Mouse (Mus musculus): Measurements from ENCODE around the gene Armc10. TPM values are rescaled to one million over a fixed set of nuclear protein-coding genes. Genes with fewer than 3 reads are reported as not detected.
"Not testable (repeated sequence)": the region's sequence is repeated elsewhere in the genome, so short reads cannot be mapped to it uniquely, and the experiment has no call there.

Armc10 gene
- 40.5 and 45.3 TPM in 2 replicates for polyA plus RNA-seq (2015; fragmentation: Nextera tagmentation; extraction: Ambion mirVana)

GRCm38 (mm10) chr5:21645439-21646132 lies at the start of gene Armc10, which contains the start of gene Fbxl13:
TSS of gene Armc10 (plus strand) at chr5:21645813.
TSS of gene Fbxl13 (minus strand) at chr5:21645634.
- peak within 1 kb of the TSS; percentile 91 for H3K9ac ChIP-seq (ENCODE audit: low read depth, low read length)
- peak within 1 kb of the TSS; percentile 79 for H3K4me2 ChIP-seq (ENCODE audit: low read length)
- peaks cover 14% of the 10 kb centered on the region for H3K4me1 ChIP-seq (ENCODE audit: control insufficient read depth, insufficient read depth, low read depth, low read length)
- H3K27me3 ChIP-seq (replicated peaks; ENCODE audit: control insufficient read depth, insufficient read depth, low read length): no peaks in the 10 kb centered on the region
- WGBS: 1% methylated on average over 33 of the region's 40 CpGs
- H3K27ac ChIP-seq (ENCODE audit: low read depth, low read length): peak within 1 kb of the TSS; percentile 86
- peaks cover 2% of the 10 kb centered on the region; the same call in 1 of the 2 replicates for H3K36me3 ChIP-seq (ENCODE audit: control insufficient read depth, insufficient read depth, low read length)
- no peaks in the 10 kb centered on the region for H3K9me3 ChIP-seq (ENCODE audit: control insufficient read depth, low read length)
- H3K4me3 ChIP-seq (ENCODE audit: low read length): peak within 1 kb of the TSS; percentile 91
- peak; percentile 98 for ATAC-seq

- WGBS: 78% methylated on average over 2 of the region's 2 CpGs
- H3K4me2 ChIP-seq (ENCODE audit: low read length); H3K27ac ChIP-seq (ENCODE audit: low read depth, low read length); H3K9me3 ChIP-seq (ENCODE audit: control insufficient read depth, low read length); H3K9ac ChIP-seq (ENCODE audit: low read depth, low read length); H3K36me3 ChIP-seq (ENCODE audit: control insufficient read depth, insufficient read depth, low read length); H3K4me3 ChIP-seq (ENCODE audit: low read length); H3K27me3 ChIP-seq (replicated peaks; ENCODE audit: control insufficient read depth, insufficient read depth, low read length); H3K4me1 ChIP-seq (ENCODE audit: control insufficient read depth, insufficient read depth, low read depth, low read length); ATAC-seq: not testable (repeated sequence)
These were observed 46.1 kb upstream of the Armc10 start for GRCm38 (mm10) chr5:21599536-21599935.

DNA sequence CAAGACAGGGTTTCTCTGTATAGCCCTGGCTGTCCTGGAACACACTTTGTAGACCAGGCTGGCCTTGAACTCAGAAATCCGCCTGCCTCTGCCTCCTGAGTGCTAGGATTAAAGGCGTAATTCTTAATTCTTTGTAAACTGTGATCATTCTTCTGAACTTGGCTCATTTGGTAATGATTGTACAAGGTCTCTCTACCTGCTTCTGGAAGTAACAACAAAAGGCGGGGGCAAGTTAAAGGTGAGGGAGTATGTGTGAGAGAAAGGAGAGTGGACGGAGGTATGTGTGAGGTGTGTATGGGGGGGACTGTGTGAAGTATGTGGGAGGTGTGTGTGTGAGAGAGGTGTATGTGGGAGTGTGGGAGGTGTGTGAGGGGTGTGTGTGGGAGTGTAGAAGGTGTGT lies 45.7 kb upstream of the Armc10 start:
- H3K36me3 ChIP-seq (ENCODE audit: control insufficient read depth, insufficient read depth, low read length): no peaks in the 10 kb centered on the region
- no peak for ATAC-seq
- no peak overlapping the region for H3K4me3 ChIP-seq (ENCODE audit: low read length)
- H3K9me3 ChIP-seq (ENCODE audit: control insufficient read depth, low read length): no peaks in the 10 kb centered on the region
- no peak overlapping the region for H3K27ac ChIP-seq (ENCODE audit: low read depth, low read length)
- no peaks in the 10 kb centered on the region for H3K4me1 ChIP-seq (ENCODE audit: control insufficient read depth, insufficient read depth, low read depth, low read length)
- 96% methylated on average over 4 of the region's 4 CpGs for WGBS
- no peak overlapping the region for H3K4me2 ChIP-seq (ENCODE audit: low read length)
- no peak overlapping the region for H3K9ac ChIP-seq (ENCODE audit: low read depth, low read length)
- no peaks in the 10 kb centered on the region for H3K27me3 ChIP-seq (replicated peaks; ENCODE audit: control insufficient read depth, insufficient read depth, low read length)

DNA sequence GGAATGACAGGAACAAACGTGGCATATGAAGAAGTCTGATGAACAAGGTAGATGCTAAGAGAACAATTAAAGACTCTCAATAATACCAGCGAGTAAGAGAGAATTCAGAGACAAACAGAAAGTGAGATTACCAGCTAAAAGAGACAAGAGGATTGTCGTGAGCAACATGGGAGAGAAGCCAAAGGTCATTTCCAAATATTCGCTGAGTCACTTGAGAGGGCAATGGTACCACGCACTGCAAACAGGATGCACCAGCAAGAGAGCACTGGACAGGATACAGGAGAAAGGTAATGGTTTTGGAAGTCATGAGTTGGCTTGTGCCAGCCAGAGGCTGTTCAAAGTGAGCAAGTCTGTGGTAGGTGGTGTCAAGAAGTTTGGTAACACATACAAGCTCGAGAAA lies 39.7 kb upstream of the Armc10 start:
- no peak overlapping the region for H3K4me2 ChIP-seq (ENCODE audit: low read length)
- 81% methylated on average over 6 of the region's 6 CpGs for WGBS
- H3K4me3 ChIP-seq (ENCODE audit: low read length): no peak overlapping the region

GRCm38 (mm10) chr5:21608311-21609304 lies 37.0 kb upstream of the Armc10 start:
- H3K9ac ChIP-seq (ENCODE audit: low read depth, low read length): no peak overlapping the region
- no peaks in the 10 kb centered on the region for H3K27me3 ChIP-seq (replicated peaks; ENCODE audit: control insufficient read depth, insufficient read depth, low read length)
- H3K4me3 ChIP-seq (ENCODE audit: low read length): no peak overlapping the region
- no peak overlapping the region for H3K27ac ChIP-seq (ENCODE audit: low read depth, low read length)
- no peak for ATAC-seq
- no peaks in the 10 kb centered on the region for H3K9me3 ChIP-seq (ENCODE audit: control insufficient read depth, low read length)
- H3K36me3 ChIP-seq (ENCODE audit: control insufficient read depth, insufficient read depth, low read length): no peaks in the 10 kb centered on the region
- H3K4me2 ChIP-seq (ENCODE audit: low read length): no peak overlapping the region
- no peaks in the 10 kb centered on the region for H3K4me1 ChIP-seq (ENCODE audit: control insufficient read depth, insufficient read depth, low read depth, low read length)
- WGBS: 66% methylated on average over 12 of the region's 12 CpGs

More for the DNA sequence above, 39.7 kb upstream of the Armc10 start:
- ATAC-seq: no peak
- Histone ChIP-seq H3K9ac (ENCODE audit: low read depth, low read length) (no peak overlapping the region), H3K36me3 (ENCODE audit: control insufficient read depth, insufficient read depth, low read length) (no peaks in the 10 kb centered on the region), H3K4me1 (ENCODE audit: control insufficient read depth, insufficient read depth, low read depth, low read length) (no peaks in the 10 kb centered on the region), H3K27me3 (replicated peaks; ENCODE audit: control insufficient read depth, insufficient read depth, low read length) (no peaks in the 10 kb centered on the region), H3K9me3 (ENCODE audit: control insufficient read depth, low read length) (no peaks in the 10 kb centered on the region), H3K27ac (ENCODE audit: low read depth, low read length) (no peak overlapping the region)

DNA sequence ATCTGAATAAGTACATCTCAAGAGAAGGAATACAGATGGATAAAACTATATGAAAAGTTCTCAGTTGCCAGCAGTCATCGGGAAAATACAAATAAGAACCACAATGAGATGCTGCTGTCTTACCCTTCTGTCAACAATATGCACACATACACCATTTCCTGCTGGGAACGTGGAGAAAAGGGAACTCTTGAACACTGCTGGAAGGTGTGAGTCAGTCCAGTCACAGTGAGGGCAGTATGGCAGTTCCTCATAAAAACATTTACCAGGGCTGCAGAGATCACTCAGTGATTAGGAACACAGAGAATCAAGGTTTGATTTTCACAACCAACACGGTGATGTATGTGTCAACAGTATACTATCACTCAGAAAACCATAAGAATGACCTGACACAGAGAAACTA lies 34.6 kb upstream of the Armc10 start:
- Histone ChIP-seq H3K27ac (ENCODE audit: low read depth, low read length) (no peak overlapping the region), H3K9ac (ENCODE audit: low read depth, low read length) (no peak overlapping the region), H3K27me3 (replicated peaks; ENCODE audit: control insufficient read depth, insufficient read depth, low read length) (no peaks in the 10 kb centered on the region), H3K4me2 (ENCODE audit: low read length) (no peak overlapping the region), H3K9me3 (ENCODE audit: control insufficient read depth, low read length) (no peaks in the 10 kb centered on the region), H3K4me3 (ENCODE audit: low read length) (no peak overlapping the region), H3K4me1 (ENCODE audit: control insufficient read depth, insufficient read depth, low read depth, low read length) (no peaks in the 10 kb centered on the region), H3K36me3 (ENCODE audit: control insufficient read depth, insufficient read depth, low read length) (no peaks in the 10 kb centered on the region)
- WGBS: 80% methylated on average over 3 of the region's 3 CpGs
- no peak for ATAC-seq

GRCm38 (mm10) chr5:21614299-21614698 lies 31.3 kb upstream of the Armc10 start:
- H3K9me3 ChIP-seq (ENCODE audit: control insufficient read depth, low read length); H3K27me3 ChIP-seq (replicated peaks; ENCODE audit: control insufficient read depth, insufficient read depth, low read length); ATAC-seq; H3K27ac ChIP-seq (ENCODE audit: low read depth, low read length); H3K4me1 ChIP-seq (ENCODE audit: control insufficient read depth, insufficient read depth, low read depth, low read length); H3K9ac ChIP-seq (ENCODE audit: low read depth, low read length); H3K4me2 ChIP-seq (ENCODE audit: low read length); H3K36me3 ChIP-seq (ENCODE audit: control insufficient read depth, insufficient read depth, low read length); H3K4me3 ChIP-seq (ENCODE audit: low read length): not testable (repeated sequence)
- 96% methylated on average over 11 of the region's 11 CpGs for WGBS

GRCm38 (mm10) chr5:21616450-21617009 lies 29.1 kb upstream of the Armc10 start:
- no peak overlapping the region for H3K4me3 ChIP-seq (ENCODE audit: low read length)
- WGBS: 82% methylated on average over 3 of the region's 3 CpGs
- no peak overlapping the region for H3K9ac ChIP-seq (ENCODE audit: low read depth, low read length)
- H3K27ac ChIP-seq (ENCODE audit: low read depth, low read length): no peak overlapping the region
- no peaks in the 10 kb centered on the region for H3K36me3 ChIP-seq (ENCODE audit: control insufficient read depth, insufficient read depth, low read length)
- ATAC-seq: no peak
- H3K4me2 ChIP-seq (ENCODE audit: low read length): no peak overlapping the region
- no peaks in the 10 kb centered on the region for H3K9me3 ChIP-seq (ENCODE audit: control insufficient read depth, low read length)
- no peaks in the 10 kb centered on the region for H3K27me3 ChIP-seq (replicated peaks; ENCODE audit: control insufficient read depth, insufficient read depth, low read length)
- H3K4me1 ChIP-seq (ENCODE audit: control insufficient read depth, insufficient read depth, low read depth, low read length): no peaks in the 10 kb centered on the region

GRCm38 (mm10) chr5:21625916-21626315 lies 19.7 kb upstream of the Armc10 start:
- Histone ChIP-seq H3K27ac (ENCODE audit: low read depth, low read length) (no peak overlapping the region), H3K4me1 (ENCODE audit: control insufficient read depth, insufficient read depth, low read depth, low read length) (no peaks in the 10 kb centered on the region), H3K4me3 (ENCODE audit: low read length) (no peak overlapping the region), H3K9me3 (ENCODE audit: control insufficient read depth, low read length) (no peaks in the 10 kb centered on the region), H3K27me3 (replicated peaks; ENCODE audit: control insufficient read depth, insufficient read depth, low read length) (no peaks in the 10 kb centered on the region), H3K36me3 (ENCODE audit: control insufficient read depth, insufficient read depth, low read length) (no peaks in the 10 kb centered on the region), H3K4me2 (ENCODE audit: low read length) (no peak overlapping the region), H3K9ac (ENCODE audit: low read depth, low read length) (no peak overlapping the region)
- ATAC-seq: no peak

All from hindbrain, embryonic 16.5 days (tissue).